Mouse (Mus musculus) limb, embryonic 10.5 days (tissue): ENCODE results near the gene Alox12. TPM values are rescaled to one million over a fixed set of nuclear protein-coding genes. Genes with fewer than 3 reads are reported as not detected.

Source experiments
- DNase-seq: peaks from one replicate; pipeline ENCODE4 v3.0.0-alpha.2; 2017; ENCODE audit warnings: low spot score
- H3K27ac ChIP-seq: fragments of 300-500 bp; sonication (generic); 2 replicates; pipeline ENCODE4 v1.5.1; 2016; ENCODE audit warnings: mild to moderate bottlenecking
- H3K27me3 ChIP-seq: fragments of 300-500 bp; sonication (generic); 2 replicates; pipeline ENCODE4 v1.6.1; 2016; ENCODE audit warnings: low read depth, mild to moderate bottlenecking; ENCODE audit not compliant: poor library complexity, severe bottlenecking
- H3K36me3 ChIP-seq: fragments of 300-500 bp; sonication (generic); 2 replicates; pipeline ENCODE4 v1.6.1; 2016; ENCODE audit warnings: mild to moderate bottlenecking, moderate library complexity
- H3K4me1 ChIP-seq: fragments of 300-500 bp; sonication (generic); 2 replicates; pipeline ENCODE4 v1.6.1; 2016
- H3K4me3 ChIP-seq: fragments of 300-500 bp; sonication (generic); 2 replicates; pipeline ENCODE4 v1.5.1; 2016; ENCODE audit warnings: mild to moderate bottlenecking, moderate library complexity
- H3K9me3 ChIP-seq: fragments of 300-500 bp; sonication (generic); replicated peaks from 2 replicates; pipeline ENCODE4 v1.6.1; 2016; ENCODE audit warnings: mild to moderate bottlenecking
- WGBS: fragments of 180-500 bp; shearing (Covaris S2); methylation state at CpG from one replicate; pipeline ENCODE4 v1.1.7; 2016; 5-methylcytosine and 5-hydroxymethylcytosine counted together
- polyA plus RNA-seq: library from polyadenylated mRNA; unstranded; fragments of >200 nt; fragmentation: Nextera tagmentation; extraction: Ambion mirVana; gene quantifications from 2 replicates; pipeline ENCODE4 v1.2.1, GENCODE M21; 2016

The Alox12 gene
- polyA plus RNA-seq: 2.0 and 2.9 TPM in 2 replicates

DNA sequence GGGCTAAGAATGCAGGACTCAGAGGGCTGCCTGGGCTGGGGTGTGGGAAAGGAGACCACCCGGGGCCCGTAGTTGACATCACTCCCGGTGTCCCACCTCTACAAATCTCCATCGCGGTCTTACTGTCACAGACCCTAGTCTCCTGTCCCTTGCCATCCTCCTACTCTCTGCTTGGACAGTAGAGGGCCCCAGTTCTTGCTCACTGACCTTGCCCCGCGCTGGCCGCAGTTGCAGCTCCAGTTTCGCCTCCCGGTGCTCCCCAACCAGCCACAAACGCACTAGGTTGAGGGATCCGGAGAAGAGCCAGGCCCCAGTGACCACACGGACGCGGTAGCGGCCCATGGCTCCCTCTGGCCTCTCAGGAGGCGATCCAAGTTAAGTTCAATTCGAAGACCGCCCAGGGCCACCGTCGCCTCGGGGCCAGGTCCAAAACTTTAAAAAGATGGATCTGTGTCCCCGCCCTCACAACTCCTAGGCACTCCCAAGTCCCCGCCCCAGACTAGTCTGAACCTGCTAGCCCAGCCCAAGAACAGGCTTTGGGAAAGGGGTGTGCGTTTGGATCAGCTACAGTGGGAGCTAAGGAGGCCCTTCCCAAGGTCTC is at the start of gene Alox12:
Alox12 (minus strand) TSS at position 423 of the 601 bp plus-strand sequence.
- Histone ChIP-seq H3K27me3 (peaks cover 66% of the 10 kb centered on the region), H3K4me3 (peak within 1 kb of the TSS; percentile 44), H3K36me3 (no peaks in the 10 kb centered on the region), H3K27ac (peak within 1 kb of the TSS; percentile 50; the same call in 1 of the 2 replicates), H3K9me3 (no peaks in the 10 kb centered on the region), H3K4me1 (peaks cover 16% of the 10 kb centered on the region)
- DNase-seq: peak; percentile 66
- WGBS: 1% methylated on average over 25 of the region's 25 CpGs

GRCm38 (mm10) chr11:70302293-70302692 is 47.1 kb upstream of the Alox12 start:
- WGBS: 88% methylated on average over 4 of the region's 4 CpGs
- no peak overlapping the region for H3K27ac ChIP-seq
- no peaks in the 10 kb centered on the region for H3K4me1 ChIP-seq
- DNase-seq: no peak
- H3K9me3 ChIP-seq: 0 out of 2 replicates have a peak, but pooled peaks cover 4% of the 10 kb centered on the region
- H3K4me3 ChIP-seq: no peak overlapping the region
- H3K27me3 ChIP-seq: no peaks in the 10 kb centered on the region
- no peaks in the 10 kb centered on the region for H3K36me3 ChIP-seq

DNA sequence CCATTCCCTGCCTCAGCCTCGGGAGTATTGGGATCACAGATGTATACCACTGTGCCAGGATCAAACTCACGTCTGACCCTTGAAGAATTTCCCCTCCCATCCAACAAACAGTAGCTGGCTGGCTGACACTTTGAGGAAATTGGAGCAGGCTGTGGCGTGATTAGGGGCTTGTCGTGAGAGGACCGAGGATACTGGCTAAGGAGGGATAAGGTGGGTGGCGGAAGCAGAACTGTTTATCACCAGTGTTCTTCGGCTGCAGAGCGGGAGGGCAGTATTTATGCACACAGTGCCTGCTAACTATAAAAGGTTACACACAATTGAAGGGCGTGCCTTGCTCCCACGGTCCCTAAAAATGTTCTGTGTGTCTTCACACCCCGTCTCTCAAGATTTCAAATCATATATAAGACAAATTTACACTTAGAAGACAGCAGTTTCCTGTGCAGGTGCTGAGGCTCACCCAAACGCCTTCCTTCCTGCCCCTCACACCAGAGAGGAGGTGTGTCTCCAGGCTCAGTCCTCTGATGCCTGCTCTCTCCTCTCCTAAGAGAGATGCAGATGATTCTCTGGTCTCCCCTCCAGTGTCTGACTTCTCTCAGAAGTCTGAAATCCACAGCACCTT is 42.8 kb upstream of the Alox12 start:
- no peaks in the 10 kb centered on the region for H3K27me3 ChIP-seq
- H3K36me3 ChIP-seq: no peaks in the 10 kb centered on the region
- no peaks in the 10 kb centered on the region for H3K4me1 ChIP-seq
- H3K27ac ChIP-seq: peak overlapping the region; percentile 34; the same call in 1 of the 2 replicates
- DNase-seq: no peak
- 55% methylated on average over 12 of the region's 12 CpGs for WGBS
- H3K9me3 ChIP-seq: 0 out of 2 replicates have a peak, but pooled peaks cover 4% of the 10 kb centered on the region
- no peak overlapping the region for H3K4me3 ChIP-seq

GRCm38 (mm10) chr11:70297405-70297804 is 42.3 kb upstream of the Alox12 start:
- 56% methylated on average over 4 of the region's 4 CpGs for WGBS
- DNase-seq: no peak
- H3K36me3 ChIP-seq: no peaks in the 10 kb centered on the region
- 0 out of 2 replicates have a peak, but pooled peaks cover 4% of the 10 kb centered on the region for H3K9me3 ChIP-seq
- no peaks in the 10 kb centered on the region for H3K27me3 ChIP-seq
- peak overlapping the region; percentile 34; the same call in 1 of the 2 replicates for H3K27ac ChIP-seq
- no peak overlapping the region for H3K4me3 ChIP-seq
- H3K4me1 ChIP-seq: no peaks in the 10 kb centered on the region

- no peaks in the 10 kb centered on the region for H3K27me3 ChIP-seq
- H3K4me1 ChIP-seq: peaks cover 9% of the 10 kb centered on the region
- no peaks in the 10 kb centered on the region for H3K36me3 ChIP-seq
- no peak overlapping the region for H3K27ac ChIP-seq
- WGBS: 89% methylated on average over 6 of the region's 6 CpGs
- H3K9me3 ChIP-seq: no peaks in the 10 kb centered on the region
- no peak overlapping the region for H3K4me3 ChIP-seq
- no peak for DNase-seq
Observed at GRCm38 (mm10) chr11:70293881-70294280, 38.7 kb upstream of the Alox12 start.

GRCm38 (mm10) chr11:70291235-70291634 is 36.1 kb upstream of the Alox12 start:
- DNase-seq: no peak
- H3K27ac ChIP-seq: no peak overlapping the region
- H3K36me3 ChIP-seq: no peaks in the 10 kb centered on the region
- 89% methylated on average over 6 of the region's 6 CpGs for WGBS
- H3K4me1 ChIP-seq: peaks cover 9% of the 10 kb centered on the region
- H3K27me3 ChIP-seq: no peaks in the 10 kb centered on the region
- H3K9me3 ChIP-seq: no peaks in the 10 kb centered on the region
- no peak overlapping the region for H3K4me3 ChIP-seq

DNA sequence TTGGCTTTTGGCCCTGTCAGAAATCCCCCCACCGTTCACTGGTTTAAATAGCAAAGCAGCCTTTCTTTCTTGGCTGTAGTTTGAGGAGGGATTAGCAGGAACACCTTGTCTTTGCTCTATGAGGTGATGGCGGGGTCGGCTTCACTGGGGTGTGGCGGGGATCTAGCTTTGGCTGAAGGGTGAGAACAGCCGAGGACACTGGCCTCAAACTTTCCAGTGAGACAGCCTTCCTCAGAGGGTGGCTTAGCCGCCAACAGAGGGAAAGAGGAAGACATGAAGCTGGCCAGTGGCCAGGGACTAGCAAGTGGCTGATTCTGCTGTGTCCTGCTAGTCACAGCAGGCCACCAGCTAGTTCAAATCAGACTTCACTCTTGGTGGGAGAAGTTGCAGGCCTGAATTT is 34.1 kb upstream of the Alox12 start:
- Histone ChIP-seq H3K4me3 (no peak overlapping the region), H3K27ac (no peak overlapping the region), H3K9me3 (no peaks in the 10 kb centered on the region), H3K27me3 (no peaks in the 10 kb centered on the region), H3K4me1 (peaks cover 11% of the 10 kb centered on the region), H3K36me3 (no peaks in the 10 kb centered on the region)
- no peak for DNase-seq
- 48% methylated on average over 6 of the region's 6 CpGs for WGBS

DNA sequence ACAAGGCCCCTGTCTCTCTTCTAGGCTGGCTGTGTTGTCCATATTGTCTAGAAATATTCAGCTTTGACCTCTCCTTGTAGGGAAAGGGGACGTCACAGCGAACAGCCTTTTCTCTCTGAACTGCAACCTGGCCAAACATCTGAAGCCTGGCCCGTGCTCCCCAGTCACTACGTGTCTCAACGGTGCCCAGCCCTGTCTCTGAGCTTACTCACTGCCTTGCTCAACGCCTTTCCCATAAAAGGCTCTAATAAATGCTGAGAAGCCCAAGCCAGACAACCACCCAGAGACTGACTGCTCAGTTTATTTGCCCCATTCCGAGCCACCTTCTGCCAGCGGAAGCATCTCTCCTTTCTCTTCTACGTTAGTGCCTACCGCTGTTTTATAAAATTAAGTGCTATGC is 32.9 kb upstream of the Alox12 start:
- DNase-seq: no peak
- Histone ChIP-seq H3K27me3 (no peaks in the 10 kb centered on the region), H3K27ac (no peak overlapping the region), H3K9me3 (no peaks in the 10 kb centered on the region), H3K4me3 (no peak overlapping the region), H3K36me3 (no peaks in the 10 kb centered on the region), H3K4me1 (peaks cover 11% of the 10 kb centered on the region)
- 83% methylated on average over 10 of the region's 10 CpGs for WGBS

DNA sequence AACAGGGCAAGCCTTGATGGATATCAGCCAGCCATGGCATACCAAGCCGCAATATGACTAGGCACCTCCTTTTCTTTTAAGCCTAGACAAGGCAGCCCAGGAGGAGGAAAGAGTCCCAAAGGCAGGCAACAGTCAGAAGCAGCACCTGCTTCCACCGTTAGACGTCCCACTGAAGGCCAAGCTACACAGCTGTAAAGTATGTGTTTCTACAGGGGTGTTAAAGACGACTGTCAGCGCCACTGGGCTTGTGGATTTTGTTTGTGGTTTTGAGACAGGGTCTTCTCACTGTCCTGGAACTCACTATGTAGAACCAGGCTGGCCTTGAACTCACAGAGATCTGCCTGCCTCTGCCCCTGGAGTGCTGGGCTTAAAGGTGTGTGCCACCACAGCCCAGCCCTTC is 30.5 kb upstream of the Alox12 start:
- no peak for DNase-seq
- no peak overlapping the region for H3K4me3 ChIP-seq
- peaks cover 6% of the 10 kb centered on the region for H3K4me1 ChIP-seq
- no peaks in the 10 kb centered on the region for H3K9me3 ChIP-seq
- H3K27ac ChIP-seq: no peak overlapping the region
- no peaks in the 10 kb centered on the region for H3K27me3 ChIP-seq
- WGBS: 80% methylated on average over 5 of the region's 5 CpGs
- no peaks in the 10 kb centered on the region for H3K36me3 ChIP-seq

GRCm38 (mm10) chr11:70284757-70285156 is 29.6 kb upstream of the Alox12 start:
- no peak overlapping the region for H3K27ac ChIP-seq
- no peaks in the 10 kb centered on the region for H3K9me3 ChIP-seq
- H3K4me1 ChIP-seq: 0 out of 2 replicates have a peak, but pooled peaks cover 2% of the 10 kb centered on the region
- H3K27me3 ChIP-seq: no peaks in the 10 kb centered on the region
- 85% methylated on average over 3 of the region's 3 CpGs for whole genome bisulfite sequencing
- no peaks in the 10 kb centered on the region for H3K36me3 ChIP-seq
- DNase-seq: no peak
- H3K4me3 ChIP-seq: no peak overlapping the region

- Histone ChIP-seq H3K9me3 (no peaks in the 10 kb centered on the region), H3K36me3 (no peaks in the 10 kb centered on the region), H3K4me3 (no peak overlapping the region), H3K4me1 (0 out of 2 replicates have a peak, but pooled peaks cover 2% of the 10 kb centered on the region), H3K27me3 (no peaks in the 10 kb centered on the region), H3K27ac (no peak overlapping the region)
- DNase-seq: no peak
- WGBS: 83% methylated on average over 4 of the region's 4 CpGs
Observed at GRCm38 (mm10) chr11:70283666-70284065, 28.5 kb upstream of the Alox12 start.

DNA sequence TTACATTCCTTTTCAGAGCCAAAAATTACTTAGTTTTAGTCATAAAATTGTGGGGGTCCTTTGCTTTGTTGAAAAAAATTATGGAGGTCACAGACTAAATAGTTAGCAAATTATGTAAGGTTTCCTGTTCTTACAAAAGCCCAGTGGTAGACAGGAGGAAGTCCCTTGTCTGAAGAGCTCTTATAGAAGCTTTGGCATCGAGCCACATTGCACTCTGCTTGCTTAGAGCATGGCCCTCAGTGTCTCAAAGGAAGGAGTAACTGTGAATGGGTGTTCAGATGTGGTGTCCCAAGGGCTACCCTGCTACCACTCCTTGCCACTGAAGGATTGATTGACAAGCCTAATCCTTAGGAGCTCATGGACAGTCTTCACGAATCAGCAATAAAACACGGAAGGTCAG is 25.3 kb upstream of the Alox12 start:
- WGBS: 79% methylated on average over 3 of the region's 3 CpGs
- H3K27ac ChIP-seq: no peak overlapping the region
- no peaks in the 10 kb centered on the region for H3K27me3 ChIP-seq
- no peaks in the 10 kb centered on the region for H3K9me3 ChIP-seq
- no peak for DNase-seq
- no peak overlapping the region for H3K4me3 ChIP-seq
- no peaks in the 10 kb centered on the region for H3K36me3 ChIP-seq
- H3K4me1 ChIP-seq: no peaks in the 10 kb centered on the region

DNA sequence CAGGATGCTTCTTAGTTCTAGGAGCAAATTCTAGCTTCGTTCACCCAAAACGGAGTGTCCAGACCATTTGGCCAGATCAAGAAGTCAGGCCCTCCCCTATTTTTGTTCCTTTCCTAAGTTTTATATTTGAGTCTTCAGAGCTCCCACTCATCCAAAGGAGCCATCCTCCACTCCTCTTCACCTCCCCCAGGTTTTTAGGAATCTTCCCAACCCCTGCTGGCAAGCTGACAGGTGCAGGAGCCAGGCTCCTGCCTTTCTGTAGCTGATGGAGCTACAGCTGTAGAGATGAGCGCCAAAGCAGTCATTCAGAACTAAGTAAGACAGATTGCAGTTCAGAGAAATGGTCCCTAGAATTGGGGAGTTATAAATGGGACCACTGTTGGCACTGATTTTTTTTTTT is 23.8 kb upstream of the Alox12 start:
- Histone ChIP-seq H3K4me1 (no peaks in the 10 kb centered on the region), H3K27ac (no peak overlapping the region), H3K36me3 (no peaks in the 10 kb centered on the region), H3K4me3 (no peak overlapping the region), H3K27me3 (no peaks in the 10 kb centered on the region), H3K9me3 (no peaks in the 10 kb centered on the region)
- DNase-seq: no peak
- WGBS: 89% methylated on average over 3 of the region's 3 CpGs
